Mouse (Mus musculus) liver, adult 2 months (tissue): ENCODE measurements around the gene Prelp.

Source experiments
- CTCF ChIP-seq: fragments of 200-500 bp; IDR thresholded peaks from 2 replicates; pipeline ENCODE4 v1.5.1; 2011; ENCODE audit warnings: low read depth, low read length, control low read depth
- POLR2A ChIP-seq: fragments of 200-500 bp; IDR thresholded peaks from 2 replicates; pipeline ENCODE4 v1.6.1; 2011; ENCODE audit warnings: low read length, control low read depth; ENCODE audit not compliant: insufficient read depth; ENCODE audit errors: extremely low read depth

DNA sequence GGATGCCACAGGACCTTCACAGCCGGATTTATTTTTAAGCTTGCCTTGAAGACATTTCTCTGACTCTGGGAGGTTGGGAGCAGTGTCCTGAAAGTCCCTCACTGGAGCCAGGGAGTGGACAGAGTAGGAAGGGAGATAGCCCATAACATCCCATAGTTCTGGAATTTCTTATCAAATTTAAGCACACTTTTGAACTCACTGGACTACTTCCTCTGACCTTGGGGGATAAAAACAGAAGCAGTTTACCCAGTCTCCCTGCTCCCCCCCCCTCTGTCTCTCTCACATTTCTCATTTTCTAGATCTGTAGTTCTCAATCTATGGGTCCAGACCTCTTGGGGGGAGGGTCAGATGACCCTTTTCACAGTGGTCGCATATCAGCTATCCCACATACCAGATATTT is 32.8 kb upstream of the Prelp start:
- no peak for TF ChIP-seq POLR2A
- no peak for TF ChIP-seq CTCF
